Mouse (Mus musculus) testis, adult 2 months (tissue): ENCODE results near the gene Scg3.
"Not testable (repeated sequence)": the region's sequence is repeated elsewhere in the genome, so short reads cannot be mapped to it uniquely, and the experiment has no call there.

Experiments used
- CTCF ChIP-seq: fragments of 200-500 bp; IDR thresholded peaks from 2 replicates; pipeline ENCODE4 v1.5.1; 2012; ENCODE audit warnings: low read depth, mild to moderate bottlenecking, inconsistent platforms, low read length, moderate library complexity; ENCODE audit not compliant: control insufficient read depth, insufficient read depth, insufficient replicate concordance
- POLR2A ChIP-seq: fragments of 200-500 bp; IDR thresholded peaks from 2 replicates; pipeline ENCODE4 v1.6.1; 2012; ENCODE audit warnings: low read depth, mild to moderate bottlenecking, inconsistent platforms, low read length, moderate library complexity; ENCODE audit not compliant: control insufficient read depth

DNA sequence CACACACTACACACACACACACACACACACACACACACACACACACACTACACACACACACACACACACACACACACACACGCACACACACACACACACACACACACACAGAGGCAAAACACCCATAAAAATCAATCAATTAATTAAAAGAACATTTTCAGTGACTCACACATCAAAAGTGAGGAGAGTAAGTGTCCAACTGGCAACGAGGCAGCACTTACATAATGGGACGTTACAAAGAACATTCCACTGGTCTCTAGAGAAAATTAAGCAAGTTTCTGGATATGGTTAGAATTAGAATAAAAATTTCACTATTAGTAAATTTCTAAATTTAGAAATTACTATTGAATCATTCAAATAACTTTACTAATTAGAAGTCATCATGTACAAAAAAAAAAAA lies 27.4 kb downstream of the Scg3 start:
- TF ChIP-seq POLR2A, CTCF: not testable (repeated sequence)
